11 mouse cellular contexts compared by ENCODE assay signal in genomic region chr17:13546669-13547085, GRCm38 (mm10).
DNase-seq lines count a peak whose midpoint lies in the region; ATAC-seq lines count a peak whose summit lies in the region.
"Had no signal": no experiment of that assay in that cellular context is flagged by ENCODE, and none has a peak within 500 bp of the region (broad histone marks: within the 10 kb centered on the region; RNA-seq: fewer than 3 reads in every experiment).

No protein-coding gene starts in this region.

- peak; percentile 6 for DNase-seq in retina, postnatal 1 day
- DNase-seq in retina, embryonic 14.5 days (ENCODE audit: low spot score), result no peak
- peak; percentile 41 to 58 for DNase-seq in frontal cortex, postnatal 10 days (ENCODE audit: low spot score in 2 of 2)
- DNase-seq in left cerebral cortex, adult 18-20 months (ENCODE audit: low spot score in 2 of 2), result peak; percentile 64 to 65
- peak; percentile 87 for DNase-seq in telencephalon, adult 2 months (ENCODE audit: low read depth, low spot score)
- DNase-seq in heart, postnatal 14 days, result no peak
- DNase-seq in hindbrain, embryonic 11.5 days (ENCODE audit: low spot score), result no peak
- DNase-seq: lung, postnatal 4 days had no signal

- no peaks in the 10 kb centered on the region for H3K27me3 ChIP-seq in hindbrain, embryonic 11.5 days (ENCODE audit: control insufficient read depth, insufficient read depth, low read length)
- H3K27me3 ChIP-seq: hindbrain, embryonic 15.5 days had no signal

- peaks cover 53% of the 10 kb centered on the region for H3K9me3 ChIP-seq in hindbrain, embryonic 11.5 days (ENCODE audit: control insufficient read depth, low read length)

- H3K4me1 ChIP-seq in hindbrain, embryonic 11.5 days (replicated peaks; ENCODE audit: control insufficient read depth, insufficient read depth, low read length), result no peaks in the 10 kb centered on the region
- H3K4me1 ChIP-seq: heart, embryonic 10.5 days; hindbrain, embryonic 15.5 days had no signal

- intact Hi-C loops in heart, postnatal 14 days (cut with DNase I), result no loop called here

- no peak for ATAC-seq in hindbrain, embryonic 11.5 days (ENCODE audit: low FRiP score)

- no peaks in the 10 kb centered on the region for H3K36me3 ChIP-seq in hindbrain, embryonic 11.5 days (ENCODE audit: control insufficient read depth, insufficient read depth, low read length)
- H3K36me3 ChIP-seq: heart, embryonic 10.5 days; hindbrain, embryonic 15.5 days had no signal

- H3K9ac ChIP-seq in hindbrain, embryonic 11.5 days (ENCODE audit: low read depth, low read length), result no peak overlapping the region
- H3K9ac ChIP-seq: hindbrain, embryonic 15.5 days had no signal

- H3K4me3 ChIP-seq in hindbrain, embryonic 11.5 days (ENCODE audit: low read depth, low read length), result no peak overlapping the region
- H3K4me3 ChIP-seq: heart, embryonic 10.5 days; hindbrain, embryonic 15.5 days had no signal

- no peak overlapping the region for H3K4me2 ChIP-seq in hindbrain, embryonic 11.5 days (replicated peaks; ENCODE audit: low read depth, low read length)
- H3K4me2 ChIP-seq: hindbrain, embryonic 15.5 days had no signal

- no peak overlapping the region for H3K27ac ChIP-seq in hindbrain, embryonic 11.5 days (ENCODE audit: low read depth, low read length)
- H3K27ac ChIP-seq: heart, embryonic 10.5 days; hindbrain, embryonic 15.5 days; kidney, postnatal 0 days had no signal

- 82% methylated on average over 7 of the region's 7 CpGs for WGBS in hindbrain, embryonic 11.5 days

Comparison
In these comparisons a context has a peak if more than half of its experiments do, and no peak if none do; other contexts are left out.
1. DNase-seq: peak in retina, postnatal 1 day (single experiment), frontal cortex, postnatal 10 days (2 of 2), left cerebral cortex, adult 18-20 months (2 of 2) and telencephalon, adult 2 months (single experiment); none in retina, embryonic 14.5 days (single experiment), heart, postnatal 14 days (0 of 2) and hindbrain, embryonic 11.5 days (single experiment).